Mouse (Mus musculus): ENCODE data around the gene Unc13d. TPM values are rescaled to one million over a fixed set of nuclear protein-coding genes. Genes with fewer than 3 reads are reported as not detected.

The Unc13d gene
- polyA plus RNA-seq, 1 experiment from 2014 or later = 5.9 TPM

DNA sequence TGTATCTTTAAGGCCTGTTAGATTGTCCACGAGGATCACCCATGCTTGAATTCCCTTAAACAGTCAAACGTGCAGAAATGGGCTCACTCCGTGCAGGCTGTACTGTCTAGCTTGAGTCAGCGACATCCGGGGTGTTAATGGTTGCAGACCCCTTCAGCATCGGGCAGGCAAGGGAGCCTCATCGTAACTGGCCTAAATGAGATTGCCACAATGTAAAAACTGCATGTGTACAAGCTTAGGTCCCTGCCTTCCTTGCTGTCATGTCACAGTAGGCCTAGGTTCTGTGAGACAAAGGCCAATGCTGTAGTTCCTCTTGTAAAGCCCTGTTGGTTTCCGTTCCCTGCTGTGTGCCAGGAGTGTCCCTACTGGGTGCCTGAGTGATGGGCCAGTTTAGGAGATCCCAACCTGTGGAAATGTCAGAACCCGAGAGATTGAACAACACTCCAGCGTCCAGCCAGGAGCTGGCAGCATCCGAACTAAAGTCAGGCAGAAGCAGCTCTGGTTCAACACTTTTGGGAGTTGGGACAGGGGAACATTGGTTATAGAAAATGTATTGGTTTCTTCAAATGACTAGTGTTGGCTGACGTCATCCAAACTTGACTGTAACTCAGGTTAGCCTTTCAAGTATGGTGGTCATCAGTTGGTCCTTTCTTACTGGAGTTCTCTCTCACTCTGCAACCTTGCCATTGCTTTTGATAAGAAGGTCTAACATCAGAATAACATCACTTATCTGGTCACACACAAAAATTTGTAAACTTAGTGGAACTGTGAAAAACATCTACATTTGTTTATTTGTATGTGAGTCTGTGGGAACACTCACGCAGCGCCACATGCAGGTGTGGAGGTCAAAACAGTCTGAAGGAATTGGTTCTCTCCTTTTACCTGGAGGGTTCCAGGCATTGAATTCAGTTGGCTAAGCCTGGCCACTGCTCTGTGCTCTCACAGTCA, 46.6 kb downstream of the Unc13d start:
- WGBS = 24% methylated on average over 14 of the region's 14 CpGs

GRCm38 (mm10) chr11:116030088-116030897, 47.5 kb downstream of the Unc13d start, which contains the start of gene Unk:
TSS of gene Unk (plus strand) at chr11:116030322.
- Histone ChIP-seq H3K9me3 (replicated peaks; ENCODE audit: control insufficient read depth, low read length) (no peaks in the 10 kb centered on the region), H3K4me1 (ENCODE audit: control insufficient read depth, insufficient read depth, low read length) (peaks cover 15% of the 10 kb centered on the region), H3K36me3 (ENCODE audit: control insufficient read depth, insufficient read depth) (no peaks in the 10 kb centered on the region; the same call in 1 of the 2 replicates), H3K9ac (ENCODE audit: low read length) (peak within 1 kb of the TSS; percentile 97), H3K4me2 (ENCODE audit: low read depth, low read length) (peak within 1 kb of the TSS; percentile 85), H3K27me3 (ENCODE audit: control insufficient read depth, insufficient read depth, low read length) (no peaks in the 10 kb centered on the region), H3K4me3 (ENCODE audit: low read length) (peak within 1 kb of the TSS; percentile 83), H3K27ac (ENCODE audit: low read length) (peak within 1 kb of the TSS; percentile 100)
- ATAC-seq (replicated peaks; ENCODE audit: extremely low read depth, insufficient read depth, low FRiP score) = peak; percentile 93
- under 1% methylated on average over 50 of the region's 67 CpGs for WGBS

More for the DNA sequence above, 46.6 kb downstream of the Unc13d start:
- Histone ChIP-seq H3K9me3 (replicated peaks; ENCODE audit: control insufficient read depth, low read length) (no peaks in the 10 kb centered on the region), H3K9ac (ENCODE audit: low read length) (peak overlapping the region; percentile 97), H3K36me3 (ENCODE audit: control insufficient read depth, insufficient read depth) (no peaks in the 10 kb centered on the region; the same call in 1 of the 2 replicates), H3K27ac (ENCODE audit: low read length) (peak overlapping the region; percentile 100), H3K4me1 (ENCODE audit: control insufficient read depth, insufficient read depth, low read length) (peaks cover 15% of the 10 kb centered on the region), H3K4me2 (ENCODE audit: low read depth, low read length) (peak overlapping the region; percentile 85), H3K4me3 (ENCODE audit: low read length) (peak overlapping the region; percentile 83), H3K27me3 (ENCODE audit: control insufficient read depth, insufficient read depth, low read length) (no peaks in the 10 kb centered on the region)
- ATAC-seq (replicated peaks; ENCODE audit: extremely low read depth, insufficient read depth, low FRiP score) = 0 out of 2 replicates have a peak, but pooled peaks have one; percentile 1

GRCm38 (mm10) chr11:116029086-116029865, 48.5 kb downstream of the Unc13d start:
- H3K36me3 ChIP-seq (ENCODE audit: control insufficient read depth, insufficient read depth) = no peaks in the 10 kb centered on the region
- H3K9me3 ChIP-seq (replicated peaks; ENCODE audit: control insufficient read depth, low read length) = no peaks in the 10 kb centered on the region
- WGBS = 75% methylated on average over 6 of the region's 6 CpGs
- peak overlapping the region; percentile 83 for H3K4me3 ChIP-seq (ENCODE audit: low read length)
- no peaks in the 10 kb centered on the region for H3K27me3 ChIP-seq (ENCODE audit: control insufficient read depth, insufficient read depth, low read length)
- H3K4me1 ChIP-seq (ENCODE audit: control insufficient read depth, insufficient read depth, low read length) = peaks cover 15% of the 10 kb centered on the region
- H3K9ac ChIP-seq (ENCODE audit: low read length) = peak overlapping the region; percentile 74
- peak overlapping the region; percentile 59 for H3K27ac ChIP-seq (ENCODE audit: low read length)
- H3K4me2 ChIP-seq (ENCODE audit: low read depth, low read length) = peak overlapping the region; percentile 85
- ATAC-seq (replicated peaks; ENCODE audit: extremely low read depth, insufficient read depth, low FRiP score) = no peak

- ATAC-seq (replicated peaks; ENCODE audit: extremely low read depth, insufficient read depth, low FRiP score) = no peak
- no peaks in the 10 kb centered on the region for H3K27me3 ChIP-seq (ENCODE audit: control insufficient read depth, insufficient read depth, low read length)
- no peak overlapping the region for H3K9ac ChIP-seq (ENCODE audit: low read length)
- WGBS = 77% methylated on average over 9 of the region's 9 CpGs
- no peaks in the 10 kb centered on the region for H3K9me3 ChIP-seq (replicated peaks; ENCODE audit: control insufficient read depth, low read length)
- peaks cover 15% of the 10 kb centered on the region for H3K4me1 ChIP-seq (ENCODE audit: control insufficient read depth, insufficient read depth, low read length)
- no peaks in the 10 kb centered on the region for H3K36me3 ChIP-seq (ENCODE audit: control insufficient read depth, insufficient read depth)
- H3K4me3 ChIP-seq (ENCODE audit: low read length) = no peak overlapping the region
- H3K27ac ChIP-seq (ENCODE audit: low read length) = no peak overlapping the region
- no peak overlapping the region for H3K4me2 ChIP-seq (ENCODE audit: low read depth, low read length)
These were observed 49.4 kb downstream of the Unc13d start for GRCm38 (mm10) chr11:116028177-116028865.

DNA sequence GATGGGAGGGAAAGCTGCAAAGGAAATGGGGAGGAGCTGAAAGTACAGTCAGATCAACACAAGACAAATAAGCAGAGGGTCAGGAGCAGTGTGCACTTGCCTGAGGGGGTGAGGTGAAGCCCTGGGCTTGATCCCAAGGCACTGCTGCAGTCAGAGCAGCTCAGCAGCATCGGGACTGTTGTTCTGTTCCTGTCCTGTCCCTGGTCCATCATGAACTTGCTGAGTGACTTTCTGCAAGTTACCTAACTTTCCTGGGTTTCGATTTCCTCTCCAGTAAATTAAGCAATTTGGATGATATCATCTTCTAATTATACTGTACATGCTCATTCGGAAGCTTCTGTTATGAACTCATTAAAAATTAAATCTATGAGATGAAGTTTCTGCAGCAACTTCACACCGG, 50.0 kb downstream of the Unc13d start, which contains the start of gene H3f3b:
Gene H3f3b (minus strand): TSS at position 207 of the 400 bp plus-strand sequence.
- H3K4me1 ChIP-seq (ENCODE audit: control insufficient read depth, insufficient read depth, low read length) = peaks cover 13% of the 10 kb centered on the region
- H3K9ac ChIP-seq (ENCODE audit: low read length) = peak within 1 kb of the TSS; percentile 26; the same call in 1 of the 2 replicates
- no peak within 1 kb of the TSS for H3K4me2 ChIP-seq (ENCODE audit: low read depth, low read length)
- no peak for ATAC-seq (replicated peaks; ENCODE audit: extremely low read depth, insufficient read depth, low FRiP score)
- no peaks in the 10 kb centered on the region for H3K36me3 ChIP-seq (ENCODE audit: control insufficient read depth, insufficient read depth)
- H3K27me3 ChIP-seq (ENCODE audit: control insufficient read depth, insufficient read depth, low read length) = no peaks in the 10 kb centered on the region
- H3K27ac ChIP-seq (ENCODE audit: low read length) = no peak within 1 kb of the TSS
- WGBS = 69% methylated on average over 4 of the region's 4 CpGs
- H3K9me3 ChIP-seq (replicated peaks; ENCODE audit: control insufficient read depth, low read length) = no peaks in the 10 kb centered on the region
- H3K4me3 ChIP-seq (ENCODE audit: low read length) = no peak within 1 kb of the TSS

DNA sequence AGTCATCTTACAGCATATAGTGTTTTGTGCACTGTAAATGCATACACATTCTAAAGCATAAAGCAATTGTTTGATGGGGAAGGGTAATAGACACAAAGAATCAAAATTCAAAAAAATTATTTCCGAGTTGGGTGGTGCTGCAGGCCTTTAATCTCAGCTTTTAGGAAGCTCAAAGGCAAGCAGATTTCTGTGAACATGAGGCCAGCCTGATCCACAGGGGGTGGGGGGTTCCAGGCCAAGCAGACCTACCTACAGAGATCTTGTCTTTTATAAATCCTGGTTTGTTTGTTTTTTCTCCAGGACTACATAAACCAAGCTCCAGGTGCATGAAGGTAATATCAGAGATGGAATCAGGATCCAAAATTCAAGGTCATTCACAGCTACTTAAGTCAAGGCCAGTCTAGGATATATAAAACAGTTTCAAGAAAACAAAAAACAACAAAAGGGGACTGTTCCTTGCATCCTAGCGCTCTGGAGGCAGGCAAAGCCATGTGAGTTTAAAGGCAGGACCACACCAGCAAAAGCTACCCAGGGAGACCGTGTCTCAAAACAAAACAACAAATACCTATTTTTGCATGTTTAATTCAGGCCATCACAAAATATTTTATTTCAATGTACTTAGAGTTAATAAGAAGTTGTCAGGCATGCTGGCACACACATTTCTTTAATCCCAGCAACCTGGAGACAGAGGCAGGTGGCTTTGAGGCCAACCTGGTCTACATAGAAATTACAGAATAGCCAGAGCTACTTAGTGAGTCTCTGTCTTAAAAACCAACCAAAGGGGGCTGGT, 52.5 kb downstream of the Unc13d start:
- no peak overlapping the region for H3K4me3 ChIP-seq (ENCODE audit: low read length)
- WGBS = 88% methylated on average over 3 of the region's 3 CpGs
- no peaks in the 10 kb centered on the region for H3K27me3 ChIP-seq (ENCODE audit: control insufficient read depth, insufficient read depth, low read length)
- peaks cover 9% of the 10 kb centered on the region for H3K36me3 ChIP-seq (ENCODE audit: control insufficient read depth, insufficient read depth)
- H3K9me3 ChIP-seq (replicated peaks; ENCODE audit: control insufficient read depth, low read length) = no peaks in the 10 kb centered on the region
- no peak for ATAC-seq (replicated peaks; ENCODE audit: extremely low read depth, insufficient read depth, low FRiP score)
- no peak overlapping the region for H3K9ac ChIP-seq (ENCODE audit: low read length)
- peak overlapping the region; percentile 5; the same call in 1 of the 2 replicates for H3K27ac ChIP-seq (ENCODE audit: low read length)
- H3K4me1 ChIP-seq (ENCODE audit: control insufficient read depth, insufficient read depth, low read length) = peaks cover 11% of the 10 kb centered on the region
- no peak overlapping the region for H3K4me2 ChIP-seq (ENCODE audit: low read depth, low read length)

GRCm38 (mm10) chr11:116024356-116024808, 53.4 kb downstream of the Unc13d start:
- Histone ChIP-seq H3K36me3 (ENCODE audit: control insufficient read depth, insufficient read depth) (peaks cover 9% of the 10 kb centered on the region), H3K9me3 (replicated peaks; ENCODE audit: control insufficient read depth, low read length) (no peaks in the 10 kb centered on the region), H3K27me3 (ENCODE audit: control insufficient read depth, insufficient read depth, low read length) (no peaks in the 10 kb centered on the region), H3K4me2 (ENCODE audit: low read depth, low read length) (peak overlapping the region; percentile 70; the same call in 1 of the 2 replicates), H3K4me3 (ENCODE audit: low read length) (peak overlapping the region; percentile 96), H3K4me1 (ENCODE audit: control insufficient read depth, insufficient read depth, low read length) (peaks cover 11% of the 10 kb centered on the region), H3K9ac (ENCODE audit: low read length) (peak overlapping the region; percentile 99), H3K27ac (ENCODE audit: low read length) (peak overlapping the region; percentile 100)
- peak; percentile 92 for ATAC-seq (replicated peaks; ENCODE audit: extremely low read depth, insufficient read depth, low FRiP score)
- WGBS = under 1% methylated on average over 37 of the region's 37 CpGs
